Mouse (Mus musculus) layer of hippocampus, adult 18-20 months (tissue): Measurements from ENCODE around the gene Zfhx3. TPM values are rescaled to one million over a fixed set of nuclear protein-coding genes. Genes with fewer than 3 reads are reported as not detected.
A peak's percentile ranks its signal among the peaks of the same experiment; 100 is the strongest.

Experiments
- DNase-seq, 2 experiments: peaks; one replicate each; pipeline ENCODE4 v3.0.0; 2022; ENCODE audit warnings: low spot score in 2 of 2
- total RNA-seq, 2 experiments: library from RNA; stranded (reverse); gene quantifications; 2 replicates each; pipeline ENCODE4 v1.2.3; 2021

The Zfhx3 gene
- total RNA-seq, 2 experiments from 2014 or later, result 4.6 to 4.8 TPM

DNA sequence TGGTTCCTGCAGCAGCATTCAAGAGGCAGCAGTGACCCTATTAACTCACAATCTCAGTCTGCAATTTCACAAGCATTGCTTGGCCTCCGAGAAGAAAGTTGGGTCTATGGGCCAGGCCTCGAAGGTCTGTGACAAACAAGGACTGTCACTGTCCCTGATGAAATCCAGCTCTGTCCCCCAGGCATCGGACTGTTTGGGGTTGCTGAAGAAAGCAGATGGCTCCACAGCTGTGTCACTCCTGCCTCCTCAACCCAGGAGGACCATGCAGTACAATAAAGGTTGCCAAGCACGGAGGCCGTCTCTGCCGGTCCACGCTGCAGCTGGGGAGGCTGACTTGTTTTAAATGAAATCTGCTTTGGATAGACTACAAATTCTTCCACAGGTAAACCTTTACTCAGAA is 1020.1 kb downstream of the Zfhx3 start:
- no peak for DNase-seq

DNA sequence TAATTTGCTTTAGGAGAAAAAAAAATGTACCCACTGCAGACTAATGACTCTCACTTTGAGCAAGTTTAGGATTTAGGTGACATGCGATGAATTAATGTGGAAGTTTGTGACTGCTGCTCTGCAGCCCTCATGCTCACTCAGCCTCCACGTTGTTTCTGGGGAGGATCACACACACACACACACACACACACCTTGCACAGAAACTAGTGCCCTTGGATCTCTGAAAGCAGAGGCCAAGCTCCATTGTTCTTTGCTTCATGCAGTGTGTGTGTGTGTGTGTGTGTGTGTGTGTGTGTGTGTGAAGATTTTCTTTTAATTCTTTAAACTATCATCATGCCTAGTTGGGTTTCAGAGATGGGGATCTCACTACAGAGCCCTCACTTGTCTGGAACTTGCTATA is 1020.7 kb downstream of the Zfhx3 start:
- DNase-seq, result no peak

DNA sequence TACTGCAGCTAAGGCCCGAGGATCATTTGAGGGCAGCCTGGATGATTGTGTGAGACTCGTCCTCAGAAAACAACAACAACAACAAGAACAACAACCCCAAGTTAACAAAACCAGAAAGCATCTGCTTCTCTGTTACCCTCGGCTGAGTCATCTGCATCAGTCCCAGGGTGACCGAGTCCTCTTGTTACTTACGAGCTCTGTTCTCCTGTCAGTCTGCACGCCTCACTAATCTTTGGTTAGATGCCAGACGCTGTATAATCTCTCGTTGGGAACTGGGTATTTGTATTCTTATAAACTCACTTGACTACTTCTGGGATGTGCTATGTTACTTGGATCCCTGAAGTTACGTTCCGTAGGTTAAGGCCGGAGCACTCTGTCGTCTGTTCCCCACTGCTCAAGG is 1023.6 kb downstream of the Zfhx3 start:
- DNase-seq, result no peak

DNA sequence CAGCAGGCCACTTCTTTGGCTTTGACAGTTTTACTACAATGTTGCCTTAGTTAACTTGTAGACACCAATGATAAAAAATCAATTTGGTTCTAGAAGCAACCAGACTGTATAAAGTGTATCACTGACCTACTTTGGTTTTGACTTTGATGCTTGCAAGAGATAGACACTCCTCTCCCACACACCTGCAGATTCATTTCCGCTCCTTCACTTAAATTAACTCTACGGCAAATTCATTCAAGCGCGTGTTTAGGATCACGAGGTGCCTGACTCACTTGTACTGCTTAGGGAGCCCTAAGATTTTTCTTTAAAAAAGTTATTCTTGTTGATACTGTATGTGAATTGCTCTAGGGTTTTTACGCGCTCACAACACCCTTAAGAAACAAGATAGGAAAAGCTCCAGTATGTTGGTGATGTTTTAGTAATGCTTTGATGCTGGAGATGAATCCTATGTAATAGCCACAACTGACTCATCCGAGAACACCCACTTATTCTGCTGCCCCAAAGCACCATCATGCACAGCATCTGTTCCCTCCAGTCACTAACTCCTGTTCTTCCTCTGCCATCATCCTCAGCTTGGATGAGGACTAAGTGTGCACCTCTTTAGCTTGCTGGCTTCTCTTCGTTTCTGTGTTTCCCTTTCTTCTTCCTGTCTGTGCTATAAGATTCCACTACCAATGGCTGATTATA is 1031.3 kb downstream of the Zfhx3 start:
- peak; percentile 19 to 36 for DNase-seq

DNA sequence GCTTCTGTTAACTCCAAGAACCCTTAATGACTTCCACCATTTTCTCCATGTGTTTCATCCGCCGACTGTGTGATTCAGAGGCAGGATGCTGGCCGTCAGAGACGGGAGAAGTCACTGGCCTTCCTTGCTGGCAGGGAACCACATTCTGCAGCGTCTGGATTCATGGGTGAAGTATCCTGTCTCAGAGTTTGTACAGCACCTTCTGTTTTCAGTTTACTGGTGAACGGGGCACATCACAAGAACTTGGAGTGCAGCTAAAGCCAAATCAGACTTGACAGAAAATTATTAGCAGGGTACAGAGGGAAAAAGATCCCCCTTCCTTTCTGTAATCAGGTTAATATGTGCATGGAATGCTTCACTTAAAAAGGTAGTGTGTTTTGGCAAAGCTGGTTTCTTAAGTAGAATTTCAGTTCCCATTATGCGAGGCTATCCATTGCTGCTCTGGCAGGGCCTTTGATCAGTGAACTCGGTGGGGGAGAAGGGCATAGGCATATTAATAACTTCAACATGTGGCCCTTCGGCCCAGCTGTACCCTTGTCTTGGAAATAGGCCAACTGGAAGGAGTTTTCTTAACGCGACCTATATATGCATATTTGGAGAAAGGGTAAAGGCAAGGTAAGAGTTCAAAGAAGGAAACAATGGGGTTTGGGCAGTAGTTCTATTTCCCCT is 1035.4 kb downstream of the Zfhx3 start:
- no peak for DNase-seq

DNA sequence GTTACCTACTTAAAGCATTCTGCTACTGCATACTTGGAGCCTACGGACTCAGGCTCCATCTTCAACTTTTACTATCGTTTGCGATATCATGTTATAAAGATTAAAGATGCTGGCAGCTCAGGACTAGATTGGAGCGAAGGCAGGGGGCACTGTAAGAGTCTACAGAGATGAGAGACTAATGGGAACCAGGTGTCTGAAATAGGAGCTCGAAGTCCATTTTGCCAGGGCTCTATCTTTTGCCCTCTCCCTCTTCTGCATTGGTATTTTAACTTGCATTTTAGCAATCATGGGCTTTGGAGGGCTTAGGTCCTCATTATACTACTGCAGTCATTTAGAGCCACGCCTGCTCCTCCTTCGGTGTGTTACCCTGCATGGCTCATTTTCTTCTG is 1035.9 kb downstream of the Zfhx3 start:
- DNase-seq, result no peak

DNA sequence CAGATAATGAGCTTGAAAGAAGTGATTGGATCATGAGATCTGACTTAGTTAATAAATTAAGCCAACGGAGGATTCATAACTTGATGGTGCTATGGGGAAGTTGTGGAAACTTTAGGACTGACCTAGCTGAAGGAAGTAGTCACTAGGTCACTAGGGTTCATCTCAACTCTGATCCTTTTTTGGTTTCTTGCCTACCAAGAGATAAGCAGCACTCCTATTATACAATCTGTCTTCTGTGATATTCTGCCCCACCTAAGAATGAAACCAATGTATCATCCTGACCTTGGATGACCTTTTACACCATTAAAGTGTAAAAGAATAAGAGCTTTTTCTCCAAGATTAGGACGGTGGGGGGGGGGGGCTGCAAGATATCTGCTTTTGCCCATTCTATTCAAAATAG is 1042.5 kb downstream of the Zfhx3 start:
- DNase-seq, result no peak

DNA sequence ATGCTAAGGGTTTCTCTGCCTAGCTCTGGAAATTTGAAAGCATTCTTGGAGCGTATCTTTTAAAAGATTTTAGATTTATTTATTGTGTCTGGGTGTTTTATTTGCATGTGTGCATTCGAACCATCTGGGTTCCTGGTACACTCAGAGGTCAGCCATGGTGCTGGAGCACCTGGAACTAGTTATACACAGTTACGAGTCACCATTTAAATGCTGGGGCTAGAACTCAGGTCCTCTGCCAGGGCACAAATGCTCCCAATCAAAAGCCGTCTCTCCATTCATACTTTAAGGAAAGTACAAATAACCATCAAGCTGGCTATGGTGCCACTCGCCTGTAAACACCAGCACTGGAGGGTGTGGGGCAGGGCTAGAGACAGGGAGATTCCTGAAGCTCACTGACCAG is 1047.4 kb downstream of the Zfhx3 start:
- DNase-seq, result no peak

DNA sequence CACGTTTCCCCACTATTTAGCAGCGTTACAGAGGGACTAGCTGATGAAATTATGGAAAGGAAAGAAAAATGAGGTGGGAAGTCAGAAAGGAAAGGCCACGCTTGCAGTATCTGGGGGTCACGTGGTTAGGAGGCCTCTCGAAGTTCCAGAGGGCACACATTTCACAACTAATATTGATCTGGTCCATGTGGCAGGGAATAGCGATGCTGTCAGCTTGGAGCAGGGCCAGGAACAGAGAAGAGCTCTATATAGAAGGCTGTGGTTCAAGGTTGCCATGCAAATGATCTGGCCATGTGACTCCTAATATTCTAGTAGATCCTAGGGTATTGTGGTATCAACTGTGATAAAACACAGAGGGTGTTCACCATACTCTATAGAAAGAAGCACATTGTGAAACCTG is 1048.1 kb downstream of the Zfhx3 start:
- DNase-seq, result no peak

DNA sequence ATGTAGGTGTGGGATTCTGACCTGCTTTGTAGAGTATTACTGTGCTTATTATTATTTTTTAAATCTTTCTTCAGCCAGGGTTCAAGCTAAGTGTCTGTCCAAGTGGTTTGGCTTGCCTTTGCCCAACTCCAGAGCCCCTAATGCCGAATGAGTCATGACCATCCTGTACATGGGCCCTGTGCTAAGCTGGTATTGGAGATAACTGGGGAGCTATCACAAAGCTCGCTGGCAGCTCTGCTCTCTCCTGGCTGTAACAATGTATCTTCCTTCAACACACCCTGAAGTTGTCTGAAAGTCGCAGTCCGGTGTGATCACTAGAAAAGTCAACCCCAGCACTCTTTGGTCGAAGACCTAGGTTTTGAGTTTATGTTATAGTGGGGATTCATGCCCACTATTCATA is 1049.0 kb downstream of the Zfhx3 start:
- DNase-seq, result no peak

DNA sequence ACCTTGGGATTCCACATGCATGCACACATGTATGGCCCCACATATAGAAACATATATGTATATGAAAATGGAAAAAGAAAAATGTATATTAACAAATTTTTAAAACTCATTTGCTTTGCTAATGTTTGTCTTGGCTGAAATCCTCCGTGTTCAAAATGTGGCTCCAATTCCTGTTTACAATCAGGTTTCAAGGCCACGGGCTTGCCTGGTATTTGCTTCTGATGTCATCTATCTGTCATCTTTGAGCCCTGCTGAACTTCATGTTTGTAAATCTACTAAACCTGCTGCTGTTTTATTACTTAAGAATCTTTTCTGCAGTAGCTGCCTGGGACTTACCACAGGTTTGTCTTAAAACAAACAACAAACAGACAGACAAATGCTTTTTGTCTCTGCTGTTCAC is 1051.3 kb downstream of the Zfhx3 start:
- no peak for DNase-seq

DNA sequence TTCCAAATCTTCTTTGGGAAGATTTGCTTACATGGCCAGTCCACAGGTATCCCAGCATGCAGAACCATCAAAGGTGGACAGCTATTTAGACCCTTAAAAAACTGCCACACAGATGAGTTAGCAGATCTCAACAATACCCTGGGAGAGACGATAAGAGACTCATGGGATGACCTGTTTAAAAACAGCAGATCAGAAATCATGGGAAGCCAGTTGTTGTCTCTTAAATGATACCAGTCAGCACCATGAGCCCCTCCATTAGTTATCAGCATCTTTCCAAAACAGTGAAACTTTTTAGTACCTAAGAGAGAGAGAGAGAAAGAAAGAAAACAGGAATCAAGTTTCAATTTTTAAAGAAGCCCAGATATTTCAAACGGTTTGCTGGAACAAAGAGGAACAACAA is 1051.7 kb downstream of the Zfhx3 start:
- DNase-seq, result no peak

DNA sequence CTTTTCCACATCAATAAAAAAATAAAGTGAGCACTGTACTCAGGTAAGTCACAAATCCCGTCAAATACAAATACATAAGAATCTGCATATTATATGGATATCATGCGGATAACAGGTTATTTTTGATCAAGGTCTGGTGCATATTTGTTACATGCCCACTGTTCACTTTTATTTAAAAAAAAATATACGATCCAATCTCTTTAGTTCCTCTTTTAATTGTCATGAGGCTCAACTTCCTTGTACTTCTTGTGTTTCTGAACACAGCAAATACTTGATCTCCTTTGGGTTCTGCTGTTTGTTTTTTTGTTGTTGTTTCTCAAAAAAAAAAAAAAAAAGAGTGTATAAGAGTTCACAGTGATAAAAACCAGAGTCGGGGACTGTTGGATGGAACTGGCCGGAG is 1052.4 kb downstream of the Zfhx3 start:
- no peak for DNase-seq

DNA sequence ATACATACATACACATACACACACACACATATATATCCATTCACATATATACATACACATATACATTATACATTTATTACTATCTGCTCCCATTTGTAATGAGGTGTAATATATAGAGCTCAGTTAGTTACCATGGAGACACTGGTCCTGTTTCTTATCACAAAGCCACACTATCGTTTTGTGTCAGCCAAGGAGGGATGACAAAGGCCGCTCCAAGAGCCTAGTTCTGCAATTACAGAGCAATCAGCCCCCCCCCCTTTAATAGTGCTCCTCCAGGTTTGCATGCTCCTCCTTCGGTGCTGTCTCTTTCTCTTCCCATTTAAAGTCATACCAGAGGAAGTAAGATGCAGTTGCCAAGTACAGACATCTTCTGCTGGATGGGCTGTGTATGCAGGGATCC is 1054.9 kb downstream of the Zfhx3 start:
- no peak for DNase-seq

DNA sequence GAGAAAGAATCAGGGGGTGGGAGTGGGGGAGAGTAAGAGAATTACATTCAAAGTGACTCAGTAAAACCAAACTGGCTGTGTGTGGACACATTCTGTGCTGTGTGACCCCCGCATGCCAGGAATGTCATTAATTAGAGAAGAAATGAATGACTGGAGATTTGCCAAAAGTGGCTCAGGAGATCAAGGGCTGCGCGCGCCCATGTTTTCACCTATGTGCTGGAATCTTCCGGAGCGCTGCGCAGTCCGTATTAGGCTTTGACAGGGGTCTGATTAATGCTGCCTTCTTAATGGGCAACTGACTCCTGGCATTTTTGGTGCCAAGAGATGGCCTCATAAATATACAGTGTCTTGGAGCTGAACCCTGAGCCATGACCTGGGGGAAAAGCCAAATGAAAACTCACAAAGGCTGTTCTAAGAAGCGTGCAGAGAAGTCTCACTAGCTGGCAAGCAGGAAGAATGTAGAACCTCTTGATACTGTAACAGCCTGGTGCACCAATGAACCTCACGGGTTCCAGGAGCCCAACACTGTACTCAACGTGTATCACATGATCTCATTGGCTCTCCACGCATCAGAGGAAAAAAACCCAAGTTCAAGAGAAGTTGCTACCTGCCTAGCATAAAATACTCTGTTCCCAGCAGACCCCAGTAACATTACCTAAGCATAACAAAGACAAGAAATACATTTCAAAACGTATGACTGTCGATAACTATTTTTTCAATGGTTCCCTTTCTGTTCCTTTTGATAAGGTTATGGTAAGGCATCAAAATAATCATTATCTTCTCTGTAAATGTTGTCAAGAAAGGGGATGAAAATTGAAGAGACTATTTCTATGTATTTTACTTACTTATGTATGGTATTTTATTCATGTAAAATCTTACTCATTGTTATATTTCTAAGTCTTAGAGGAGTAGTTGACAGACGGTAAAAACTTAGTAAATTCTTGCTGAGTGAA is 1057.1 kb downstream of the Zfhx3 start:
- no peak for DNase-seq

DNA sequence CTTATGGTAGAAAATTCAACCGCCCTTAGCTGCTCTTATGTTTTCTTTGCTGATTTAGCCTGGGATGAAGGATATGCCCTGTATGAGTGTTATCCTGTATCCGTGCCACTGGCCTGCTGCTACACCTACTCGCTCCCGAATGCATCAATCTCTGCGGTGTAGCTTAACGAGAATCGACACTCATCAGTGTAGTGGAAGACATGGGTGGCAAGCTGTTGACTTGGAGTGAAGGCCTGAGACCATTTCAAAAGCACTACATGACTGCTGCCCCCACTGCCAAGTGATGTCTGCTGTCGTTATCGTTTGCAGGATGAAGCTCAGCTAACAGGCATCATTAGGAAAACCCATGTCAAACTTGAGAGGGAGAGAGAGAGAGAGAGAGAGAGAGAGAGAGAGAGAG is 1058.6 kb downstream of the Zfhx3 start:
- no peak for DNase-seq

DNA sequence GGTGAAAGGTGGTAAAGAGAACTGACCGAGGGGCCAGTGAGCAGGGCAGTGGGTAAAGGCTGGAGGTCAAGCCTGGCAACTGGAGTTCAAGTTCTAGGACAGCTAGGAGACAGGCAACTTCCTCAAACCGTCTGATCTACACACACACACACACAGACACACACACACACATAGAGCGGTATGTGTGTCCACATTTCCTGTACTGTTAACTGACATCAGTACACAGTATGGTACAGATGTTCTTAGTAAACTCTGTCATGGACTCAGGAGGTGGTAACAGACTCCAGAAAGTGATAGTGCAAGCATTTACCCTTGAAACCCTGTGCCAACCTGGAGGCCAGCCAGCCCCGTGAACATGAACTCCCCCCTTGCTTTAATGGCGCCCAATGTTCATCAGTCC is 1059.5 kb downstream of the Zfhx3 start:
- no peak for DNase-seq

DNA sequence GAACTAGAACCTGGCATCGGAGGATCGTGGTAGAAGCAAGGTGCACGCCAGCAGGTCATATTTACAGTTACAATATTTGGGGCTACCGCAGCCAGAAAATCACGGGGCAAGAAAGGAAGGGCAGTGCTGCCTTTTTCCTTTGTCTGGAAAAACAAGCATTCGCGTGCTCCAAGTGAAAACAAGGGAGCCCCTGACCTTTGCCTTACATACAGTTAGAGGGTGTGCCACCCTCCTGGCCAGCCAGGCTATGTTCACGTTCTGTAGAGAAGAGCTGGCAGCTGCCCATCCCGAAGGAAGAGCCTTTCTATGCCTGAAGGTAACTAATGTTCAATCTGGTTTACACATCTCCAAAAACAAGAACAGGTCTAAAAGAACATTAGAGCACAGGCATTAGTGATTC is 1064.5 kb downstream of the Zfhx3 start:
- no peak for DNase-seq
